Mouse (Mus musculus) MEL (cell line): ENCODE data around the gene Cysrt1. TPM values are rescaled to one million over a fixed set of nuclear protein-coding genes. Genes with fewer than 3 reads are reported as not detected.

Source experiments
- DNase-seq: peaks from one replicate; pipeline ENCODE4 v3.0.0; 2011; ENCODE audit warnings: low read depth, low spot score
- H3K27ac ChIP-seq: 2 replicates; pipeline ENCODE4 v1.5.1; 2012; ENCODE audit warnings: low read depth, mild to moderate bottlenecking, control low read depth, low read length, moderate library complexity; ENCODE audit not compliant: control insufficient read depth
- H3K27me3 ChIP-seq, 2 experiments: fragments of 150-350 bp in 1 of 2; sonication (generic) in 1 of 2; 2 replicates each; pipeline ENCODE4 v1.6.1; 2012; ENCODE audit warnings: low read length in 2 of 2, mild to moderate bottlenecking in 2 of 2, improper control_type of control experiment in 1 of 2, moderate library complexity in 1 of 2; ENCODE audit not compliant: insufficient read depth in 2 of 2, control insufficient read depth in 1 of 2
- H3K36me3 ChIP-seq, 2 experiments: 2 replicates each; pipeline ENCODE4 v1.6.1; 2012 to 2014; ENCODE audit warnings: low read length in 2 of 2, improper control_type of control experiment in 1 of 2, inconsistent platforms in 1 of 2, mild to moderate bottlenecking in 1 of 2; ENCODE audit not compliant: insufficient read depth in 2 of 2, control insufficient read depth in 1 of 2
- H3K4me1 ChIP-seq, 2 experiments: fragments of 150-350 bp in 1 of 2; sonication (generic) in 1 of 2; 2 replicates each; pipeline ENCODE4 v1.6.1; 2012; ENCODE audit warnings: low read length in 2 of 2, improper control_type of control experiment in 1 of 2, mild to moderate bottlenecking in 1 of 2; ENCODE audit not compliant: insufficient read depth in 2 of 2, control insufficient read depth in 1 of 2
- H3K4me3 ChIP-seq, 2 experiments: fragments of 150-350 bp in 1 of 2; sonication (generic) in 1 of 2; 2 replicates each; pipeline ENCODE4 v1.5.1; 2012; ENCODE audit warnings: low read depth in 2 of 2, low read length in 2 of 2, mild to moderate bottlenecking in 2 of 2, moderate library complexity in 2 of 2, control low read depth in 1 of 2, improper control_type of control experiment in 1 of 2; ENCODE audit not compliant: control insufficient read depth in 1 of 2, insufficient read depth in 1 of 2
- H3K79me2 ChIP-seq: 2 replicates; pipeline ENCODE4 v1.6.1; 2012; ENCODE audit warnings: mild to moderate bottlenecking, low read length, moderate library complexity; ENCODE audit not compliant: control insufficient read depth, poor library complexity, insufficient read depth
- H3K9ac ChIP-seq: 2 replicates; pipeline ENCODE4 v1.6.1; 2012; ENCODE audit warnings: low read depth, mild to moderate bottlenecking, control low read depth, low read length, moderate library complexity; ENCODE audit not compliant: control insufficient read depth, poor library complexity, severe bottlenecking
- H3K9me3 ChIP-seq: fragments of 150-350 bp; sonication (generic); replicated peaks from 2 replicates; pipeline ENCODE4 v1.6.1; 2012; ENCODE audit warnings: mild to moderate bottlenecking, low read length, improper control_type of control experiment, moderate library complexity; ENCODE audit not compliant: insufficient read depth
- CHD2 ChIP-seq: IDR thresholded peaks from 2 replicates; pipeline ENCODE4 v1.6.1; 2011; ENCODE audit warnings: low read length, improper control_type of control experiment
- CTCF ChIP-seq, 3 experiments: IDR thresholded peaks in 2 of 3; conservative IDR thresholded peaks in 1 of 3; 2 replicates each; pipeline ENCODE4 v1.5.1; 2011 to 2012; ENCODE audit warnings: low read length in 3 of 3, low read depth in 2 of 3, mild to moderate bottlenecking in 2 of 3, improper control_type of control experiment in 1 of 3, inconsistent platforms in 1 of 3, mixed read lengths in 1 of 3, moderate library complexity in 1 of 3; ENCODE audit not compliant: control insufficient read depth in 1 of 3, insufficient read depth in 1 of 3, poor library complexity in 1 of 3, severe bottlenecking in 1 of 3
- E2F4 ChIP-seq: IDR thresholded peaks from 2 replicates; pipeline ENCODE4 v1.6.1; 2011; ENCODE audit warnings: low read depth, low read length, improper control_type of control experiment, borderline replicate concordance
- EP300 ChIP-seq, 2 experiments: IDR thresholded peaks; 2 replicates each; pipeline ENCODE4 v1.6.1; 2011; ENCODE audit warnings: improper control_type of control experiment in 2 of 2, low read length in 2 of 2, low read depth in 1 of 2, mild to moderate bottlenecking in 1 of 2
- GABPA ChIP-seq: IDR thresholded peaks from 2 replicates; pipeline ENCODE4 v1.6.1; 2012; ENCODE audit warnings: low read depth, mild to moderate bottlenecking, inconsistent platforms, low read length, improper control_type of control experiment, moderate library complexity
- HCFC1 ChIP-seq: IDR thresholded peaks from 2 replicates; pipeline ENCODE4 v1.6.1; 2012; ENCODE audit warnings: low read depth, mild to moderate bottlenecking, inconsistent platforms, low read length, improper control_type of control experiment, moderate library complexity
- JUND ChIP-seq: IDR thresholded peaks from 2 replicates; pipeline ENCODE4 v1.6.1; 2011; ENCODE audit warnings: low read depth, mild to moderate bottlenecking, improper control_type of control experiment, low read length
- KAT2A ChIP-seq: conservative IDR thresholded peaks from 2 replicates; pipeline ENCODE4 v1.6.1; 2012; ENCODE audit warnings: low read depth, low read length, improper control_type of control experiment, inconsistent platforms
- MAX ChIP-seq: IDR thresholded peaks from 2 replicates; pipeline ENCODE4 v1.6.1; 2011; ENCODE audit warnings: low read length, improper control_type of control experiment
- MAZ ChIP-seq: IDR thresholded peaks from 2 replicates; pipeline ENCODE4 v1.6.1; 2012; ENCODE audit warnings: low read depth, mild to moderate bottlenecking, inconsistent platforms, low read length, improper control_type of control experiment
- MXI1 ChIP-seq: IDR thresholded peaks from 2 replicates; pipeline ENCODE4 v1.6.1; 2011; ENCODE audit warnings: mild to moderate bottlenecking, low read depth, low read length, improper control_type of control experiment
- MYB ChIP-seq: IDR thresholded peaks from 2 replicates; pipeline ENCODE4 v1.6.1; 2011; ENCODE audit warnings: mild to moderate bottlenecking, low read depth, low read length, improper control_type of control experiment
- NELFE ChIP-seq: IDR thresholded peaks from 2 replicates; pipeline ENCODE4 v1.6.1; 2011; ENCODE audit warnings: low read depth, low read length, improper control_type of control experiment
- NRF1 ChIP-seq: IDR thresholded peaks from 2 replicates; pipeline ENCODE4 v1.6.1; 2014; ENCODE audit warnings: low read depth, mild to moderate bottlenecking, inconsistent platforms, low read length, improper control_type of control experiment, moderate library complexity; ENCODE audit not compliant: poor library complexity, insufficient read depth, severe bottlenecking
- POLR2AphosphoS2 ChIP-seq: IDR thresholded peaks from 2 replicates; pipeline ENCODE4 v1.6.1; 2011; ENCODE audit warnings: low read length, improper control_type of control experiment
- POLR2AphosphoS5 ChIP-seq: IDR thresholded peaks from 2 replicates; pipeline ENCODE4 v1.6.1; 2012; ENCODE audit warnings: low read depth, borderline replicate concordance, mild to moderate bottlenecking, inconsistent platforms, low read length, moderate library complexity, mixed read lengths
- RAD21 ChIP-seq: IDR thresholded peaks from 2 replicates; pipeline ENCODE4 v1.6.1; 2011; ENCODE audit warnings: mild to moderate bottlenecking, low read depth, low read length, improper control_type of control experiment
- SMC3 ChIP-seq: IDR thresholded peaks from 2 replicates; pipeline ENCODE4 v1.6.1; 2011; ENCODE audit warnings: low read depth, low read length, improper control_type of control experiment
- TAL1 ChIP-seq: IDR thresholded peaks from 2 replicates; pipeline ENCODE4 v1.6.1; 2012; ENCODE audit warnings: mild to moderate bottlenecking, inconsistent platforms, low read length, moderate library complexity, mixed read lengths
- TBP ChIP-seq: IDR thresholded peaks from 2 replicates; pipeline ENCODE4 v1.8.0; 2011; ENCODE audit warnings: low read depth, low read length, improper control_type of control experiment
- UBTF ChIP-seq: IDR thresholded peaks from 2 replicates; pipeline ENCODE4 v1.6.1; 2012; ENCODE audit warnings: low read depth, mild to moderate bottlenecking, inconsistent platforms, low read length, improper control_type of control experiment, moderate library complexity, borderline replicate concordance; ENCODE audit not compliant: insufficient read depth
- USF1 ChIP-seq: IDR thresholded peaks from 2 replicates; pipeline ENCODE4 v1.6.1; 2014; ENCODE audit warnings: low read depth, mild to moderate bottlenecking, inconsistent platforms, low read length, improper control_type of control experiment, moderate library complexity
- USF2 ChIP-seq, 2 experiments: IDR thresholded peaks; 2 replicates each; pipeline ENCODE4 v1.6.1; 2011 to 2012; ENCODE audit warnings: improper control_type of control experiment in 2 of 2, low read length in 2 of 2, borderline replicate concordance in 1 of 2, inconsistent platforms in 1 of 2, low read depth in 1 of 2, mild to moderate bottlenecking in 1 of 2; ENCODE audit not compliant: insufficient read depth in 1 of 2
- ZKSCAN1 ChIP-seq: IDR thresholded peaks from 2 replicates; pipeline ENCODE4 v1.6.1; 2012; ENCODE audit warnings: low read depth, mild to moderate bottlenecking, inconsistent platforms, low read length, improper control_type of control experiment, moderate library complexity
- ZMIZ1 ChIP-seq: IDR thresholded peaks from 2 replicates; pipeline ENCODE4 v1.6.1; 2012; ENCODE audit warnings: low read depth, mild to moderate bottlenecking, inconsistent platforms, low read length, improper control_type of control experiment, moderate library complexity
- ZNF384 ChIP-seq: IDR thresholded peaks from 2 replicates; pipeline ENCODE4 v1.6.1; 2012; ENCODE audit warnings: low read depth, mild to moderate bottlenecking, inconsistent platforms, low read length, improper control_type of control experiment
- polyA plus RNA-seq, 2 experiments: library from polyadenylated mRNA; stranded (reverse) in 1 of 2; unstranded in 1 of 2; fragments of >175 nt in 1 of 2; fragments of >200 nt in 1 of 2; gene quantifications; 2 replicates each; pipeline versions ENCODE4 v1.2.1 to v1.2.4; 2012; ENCODE audit warnings: low replicate concordance in 2 of 2, low read depth in 1 of 2; ENCODE audit not compliant: insufficient read length in 2 of 2, insufficient read depth in 1 of 2, missing spikeins in 1 of 2
- total RNA-seq: library from RNA; depleted of rRNA; stranded (reverse); fragments of 300-350 nt; gene quantifications from 2 replicates; pipeline ENCODE4 v1.2.3, GENCODE M21; 2012

The Cysrt1 gene
- total and polyA plus RNA-seq, 3 experiments = 0.15 to 0.19 TPM; not detected in 1

GRCm38 (mm10) chr2:25238106-25238505 lies 4.1 kb downstream of the Cysrt1 start:
- Histone ChIP-seq H3K27ac (no peak overlapping the region), H3K4me1 (peaks cover 6 to 34% of the 10 kb centered on the region in 2 experiments), H3K79me2 (no peaks in the 10 kb centered on the region; the same call in 1 of the 2 replicates), H3K27me3 (no peaks in the 10 kb centered on the region), H3K9me3 (no peaks in the 10 kb centered on the region), H3K36me3 (peaks cover 0 to 4% of the 10 kb centered on the region in 2 experiments; a peak in 1 of 4 replicates), H3K9ac (no peak overlapping the region), H3K4me3 (no peak overlapping the region)
- DNase-seq = no peak
- TF ChIP-seq HCFC1 (no peak), EP300 (IDR thresholded peaks at IDR 0.05; ENCODE audit: low read depth in 1 of 2, low read length in 2 of 2) (no peak), KAT2A (no peak), NRF1 (no peak), JUND (no peak), MAX (no peak), POLR2AphosphoS2 (no peak), UBTF (no peak), GABPA (no peak), CHD2 (no peak), ZKSCAN1 (no peak), RAD21 (no peak), ZNF384 (no peak), USF2 (IDR thresholded peaks at IDR 0.05; ENCODE audit: borderline replicate concordance in 1 of 2, insufficient read depth in 1 of 2, low read depth in 1 of 2, low read length in 2 of 2) (no peak), MAZ (no peak), POLR2AphosphoS5 (no peak), MXI1 (no peak), ZMIZ1 (no peak)

GRCm38 (mm10) chr2:25237522-25237921 lies 4.7 kb downstream of the Cysrt1 start:
- H3K27me3 ChIP-seq = no peaks in the 10 kb centered on the region
- no peaks in the 10 kb centered on the region; the same call in 1 of the 2 replicates for H3K79me2 ChIP-seq
- TF ChIP-seq POLR2AphosphoS5 = no peak
- TF ChIP-seq MYB = no peak
- no peak for TF ChIP-seq EP300 (IDR thresholded peaks at IDR 0.05; ENCODE audit: low read depth in 1 of 2, low read length in 2 of 2)
- no peak for TF ChIP-seq TBP
- no peak for TF ChIP-seq E2F4
- TF ChIP-seq JUND = no peak
- TF ChIP-seq KAT2A = no peak
- no peak for TF ChIP-seq TAL1
- no peak for TF ChIP-seq NELFE
- TF ChIP-seq UBTF = no peak
- no peak for TF ChIP-seq USF1
- no peak for TF ChIP-seq SMC3
- TF ChIP-seq MAZ = no peak
- no peak for TF ChIP-seq CTCF (IDR thresholded peaks at IDR 0.05 in 2 of 3, conservative IDR thresholded peaks at IDR 0.05 in 1 of 3; ENCODE audit: control insufficient read depth in 1 of 3, insufficient read depth in 1 of 3, low read depth in 2 of 3, low read length in 3 of 3, poor library complexity in 1 of 3, severe bottlenecking in 1 of 3)
- TF ChIP-seq ZMIZ1 = no peak
- no peak for DNase-seq
- H3K27ac ChIP-seq = no peak overlapping the region
- H3K9ac ChIP-seq = no peak overlapping the region
- H3K36me3 ChIP-seq = peaks cover 0 to 6% of the 10 kb centered on the region in 2 experiments; a peak in 2 of 4 replicates
- peaks cover 6 to 35% of the 10 kb centered on the region in 2 experiments for H3K4me1 ChIP-seq
- H3K9me3 ChIP-seq = no peaks in the 10 kb centered on the region
- no peak overlapping the region for H3K4me3 ChIP-seq
